In genomic region chr11:76242901-76243810, GRCm38 (mm10) we compare ENCODE assay signal across 7 mouse cellular contexts. TPM values are rescaled to one million over a fixed set of nuclear protein-coding genes. Genes with fewer than 3 reads are reported as not detected.
DNase-seq lines count a peak whose midpoint lies in the region; ATAC-seq lines count a peak whose summit lies in the region.

Mrm3 (plus strand) TSS chr11:76243715.
Glod4 (minus strand) TSS chr11:76243725.

- H3K9ac ChIP-seq in limb, embryonic 11.5 days (ENCODE audit: low read length) = peak within 1 kb of the TSS; percentile 83
- H3K9ac ChIP-seq in midbrain, embryonic 14.5 days (replicated peaks; ENCODE audit: low read length) = peak within 1 kb of the TSS; percentile 85

- H3K4me2 ChIP-seq in limb, embryonic 11.5 days (ENCODE audit: low read depth, severe bottlenecking) = peak within 1 kb of the TSS; percentile 90
- H3K4me2 ChIP-seq in midbrain, embryonic 14.5 days (ENCODE audit: low read length) = peak within 1 kb of the TSS; percentile 72

- peaks cover 44% of the 10 kb centered on the region for H3K36me3 ChIP-seq in embryonic facial prominence, embryonic 10.5 days (replicated peaks)
- H3K36me3 ChIP-seq in limb, embryonic 11.5 days (ENCODE audit: control insufficient read depth, insufficient read depth, low read length) = no peaks in the 10 kb centered on the region
- peaks cover 16% of the 10 kb centered on the region for H3K36me3 ChIP-seq in midbrain, embryonic 14.5 days (ENCODE audit: control insufficient read depth, insufficient read depth, low read length)

- H3K9me3 ChIP-seq in embryonic facial prominence, embryonic 10.5 days = no peaks in the 10 kb centered on the region
- no peaks in the 10 kb centered on the region for H3K9me3 ChIP-seq in limb, embryonic 11.5 days (ENCODE audit: control insufficient read depth, low read length)
- no peaks in the 10 kb centered on the region for H3K9me3 ChIP-seq in midbrain, embryonic 14.5 days (ENCODE audit: control insufficient read depth, low read length)

- peak; percentile 97 for DNase-seq in adrenal gland, postnatal 10 days
- peak; percentile 95 for DNase-seq in embryonic facial prominence, embryonic 10.5 days (ENCODE audit: low spot score)
- DNase-seq in heart, adult 11 months = peak; percentile 99
- peak; percentile 92 for DNase-seq in kidney, adult 18-20 months
- DNase-seq in limb, embryonic 11.5 days (ENCODE audit: low spot score) = peak; percentile 98
- DNase-seq in midbrain, embryonic 14.5 days = peak; percentile 98
- DNase-seq in spleen, adult 18-20 months = peak; percentile 78 to 89

- H3K4me3 ChIP-seq in embryonic facial prominence, embryonic 10.5 days = peak within 1 kb of the TSS; percentile 94
- H3K4me3 ChIP-seq in limb, embryonic 11.5 days (ENCODE audit: low read depth, low read length) = peak within 1 kb of the TSS; percentile 89
- H3K4me3 ChIP-seq in midbrain, embryonic 14.5 days (replicated peaks; ENCODE audit: low read depth, low read length) = peak within 1 kb of the TSS; percentile 76

- no peaks in the 10 kb centered on the region for H3K27me3 ChIP-seq in embryonic facial prominence, embryonic 10.5 days (replicated peaks; ENCODE audit: low read depth, poor library complexity, severe bottlenecking)
- H3K27me3 ChIP-seq in limb, embryonic 11.5 days (ENCODE audit: control insufficient read depth, insufficient read depth, low read length) = no peaks in the 10 kb centered on the region
- no peaks in the 10 kb centered on the region for H3K27me3 ChIP-seq in midbrain, embryonic 14.5 days (ENCODE audit: control insufficient read depth, insufficient read depth, low read length)

- under 1% methylated on average over 61 of the region's 61 CpGs for WGBS in embryonic facial prominence, embryonic 10.5 days
- WGBS in limb, embryonic 11.5 days = under 1% methylated on average over 61 of the region's 61 CpGs
- WGBS in midbrain, embryonic 14.5 days = under 1% methylated on average over 61 of the region's 61 CpGs

- peaks cover 29% of the 10 kb centered on the region for H3K4me1 ChIP-seq in embryonic facial prominence, embryonic 10.5 days
- no peaks in the 10 kb centered on the region for H3K4me1 ChIP-seq in limb, embryonic 11.5 days (ENCODE audit: control insufficient read depth, insufficient read depth, low read length)
- H3K4me1 ChIP-seq in midbrain, embryonic 14.5 days (ENCODE audit: control insufficient read depth, insufficient read depth, low read length) = peaks cover 8% of the 10 kb centered on the region

- peak; percentile 75 for ATAC-seq in limb, embryonic 11.5 days (ENCODE audit: insufficient number of reproducible peaks, low FRiP score, low TSS enrichment, low read depth)
- peak; percentile 85 for ATAC-seq in midbrain, embryonic 14.5 days (ENCODE audit: low FRiP score, low TSS enrichment)

- H3K27ac ChIP-seq in embryonic facial prominence, embryonic 10.5 days (replicated peaks) = peak within 1 kb of the TSS; percentile 92
- H3K27ac ChIP-seq in limb, embryonic 11.5 days (replicated peaks; ENCODE audit: low read depth, low read length) = no peak within 1 kb of the TSS
- peak within 1 kb of the TSS; percentile 76 for H3K27ac ChIP-seq in midbrain, embryonic 14.5 days (replicated peaks; ENCODE audit: low read depth, low read length)

RNA-seq across cellular contexts. Expression of gene Mrm3, which starts in this region (rescaled TPM):
- total RNA-seq in adrenal gland, postnatal 10 days (2021) = 10 to 100 TPM; 21.9 to 25.4 TPM
- polyA plus RNA-seq in embryonic facial prominence, embryonic 10.5 days (2016; fragmentation: Nextera tagmentation; extraction: Ambion mirVana) = 26.1 and 28.8 TPM in 2 replicates
- polyA plus RNA-seq in limb, embryonic 11.5 days (2014; fragmentation: Nextera tagmentation; extraction: Ambion mirVana) = 23.9 and 24.0 TPM in 2 replicates
- 21.0 and 22.7 TPM in 2 replicates for polyA plus RNA-seq in midbrain, embryonic 14.5 days (2014; fragmentation: Nextera tagmentation; extraction: Ambion mirVana)

RNA-seq across cellular contexts. Expression of gene Glod4, which starts in this region (rescaled TPM):
- 10 to 100 TPM; 75.4 to 76.8 TPM for total RNA-seq in adrenal gland, postnatal 10 days (2021)
- polyA plus RNA-seq in embryonic facial prominence, embryonic 10.5 days (2016; fragmentation: Nextera tagmentation; extraction: Ambion mirVana) = 136 and 142 TPM in 2 replicates
- 136 TPM in 2 replicates for polyA plus RNA-seq in limb, embryonic 11.5 days (2014; fragmentation: Nextera tagmentation; extraction: Ambion mirVana)
- 114 and 141 TPM in 2 replicates for polyA plus RNA-seq in midbrain, embryonic 14.5 days (2014; fragmentation: Nextera tagmentation; extraction: Ambion mirVana)
